Mouse (Mus musculus) limb, embryonic 12.5 days (tissue): Measurements from ENCODE around the gene Gm21190. TPM values are rescaled to one million over a fixed set of nuclear protein-coding genes. Genes with fewer than 3 reads are reported as not detected.
"Not testable (repeated sequence)": the region's sequence is repeated elsewhere in the genome, so short reads cannot be mapped to it uniquely, and the experiment has no call there.

Experiments
- ATAC-seq: fragments of 200-750 bp; cut with Nextera tagmentation; 2 replicates; pipeline ENCODE4 v1.8.0; 2017; ENCODE audit warnings: low read depth, moderate TSS enrichment; ENCODE audit not compliant: insufficient number of reproducible peaks, insufficient read depth, low FRiP score, low TSS enrichment
- H3K27ac ChIP-seq: fragments of 300-500 bp; sonication (generic); 2 replicates; pipeline ENCODE4 v1.5.1; 2016; ENCODE audit warnings: mild to moderate bottlenecking, moderate library complexity
- H3K27me3 ChIP-seq: fragments of 300-500 bp; sonication (generic); 2 replicates; pipeline ENCODE4 v1.6.1; 2016; ENCODE audit warnings: mild to moderate bottlenecking, moderate library complexity
- H3K36me3 ChIP-seq: fragments of 300-500 bp; sonication (generic); 2 replicates; pipeline ENCODE4 v1.6.1; 2016; ENCODE audit warnings: mild to moderate bottlenecking, moderate library complexity
- H3K4me1 ChIP-seq: fragments of 300-500 bp; sonication (generic); replicated peaks from 2 replicates; pipeline ENCODE4 v1.6.1; 2016
- H3K4me2 ChIP-seq: fragments of 300-500 bp; sonication (generic); 2 replicates; pipeline ENCODE4 v1.6.1; 2016; ENCODE audit warnings: mild to moderate bottlenecking, moderate library complexity
- H3K4me3 ChIP-seq: fragments of 300-500 bp; sonication (generic); replicated peaks from 2 replicates; pipeline ENCODE4 v1.5.1; 2016; ENCODE audit warnings: mild to moderate bottlenecking
- H3K9ac ChIP-seq: fragments of 300-500 bp; sonication (generic); replicated peaks from 2 replicates; pipeline ENCODE4 v1.6.1; 2016; ENCODE audit warnings: mild to moderate bottlenecking, moderate library complexity
- H3K9me3 ChIP-seq: fragments of 300-500 bp; sonication (generic); 2 replicates; pipeline ENCODE4 v1.6.1; 2016; ENCODE audit warnings: mild to moderate bottlenecking, moderate library complexity
- WGBS: fragments of 180-500 bp; shearing (Covaris S2); methylation state at CpG from one replicate; pipeline ENCODE4 v1.1.7; 2016; 5-methylcytosine and 5-hydroxymethylcytosine counted together
- polyA plus RNA-seq: library from polyadenylated mRNA; unstranded; fragments of >200 nt; fragmentation: Nextera tagmentation; extraction: Ambion mirVana; gene quantifications from 2 replicates; pipeline ENCODE4 v1.2.1, GENCODE M21; 2016

The Gm21190 gene
- polyA plus RNA-seq, 1 experiment from 2014 or later = not detected

DNA sequence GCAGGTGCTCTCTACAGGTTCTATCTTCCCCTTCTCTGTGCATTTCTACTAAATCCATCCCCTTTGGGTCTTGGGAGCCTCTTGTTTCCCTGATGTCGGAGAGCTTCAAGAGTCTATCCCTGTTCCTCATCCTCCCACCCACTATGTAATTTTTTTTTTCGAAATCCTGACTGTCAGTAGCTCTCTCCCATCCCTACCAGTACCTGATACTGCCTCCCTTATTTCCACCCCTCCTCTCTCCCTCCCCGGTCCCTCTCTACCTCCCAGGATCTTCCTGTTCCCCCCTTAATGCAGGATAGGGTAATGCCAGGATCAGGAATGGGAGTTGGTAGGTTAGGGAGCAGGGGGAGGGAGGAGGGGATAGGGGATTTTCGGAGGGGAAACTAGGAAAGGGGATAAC, 45.4 kb downstream of the Gm21190 start:
- not testable (repeated sequence) for H3K4me3 ChIP-seq, H3K27ac ChIP-seq, H3K9ac ChIP-seq, H3K4me2 ChIP-seq, H3K4me1 ChIP-seq, ATAC-seq, H3K27me3 ChIP-seq, H3K36me3 ChIP-seq
- H3K9me3 ChIP-seq = peaks cover 29% of the 10 kb centered on the region
- WGBS = 57% methylated on average over 4 of the region's 4 CpGs

DNA sequence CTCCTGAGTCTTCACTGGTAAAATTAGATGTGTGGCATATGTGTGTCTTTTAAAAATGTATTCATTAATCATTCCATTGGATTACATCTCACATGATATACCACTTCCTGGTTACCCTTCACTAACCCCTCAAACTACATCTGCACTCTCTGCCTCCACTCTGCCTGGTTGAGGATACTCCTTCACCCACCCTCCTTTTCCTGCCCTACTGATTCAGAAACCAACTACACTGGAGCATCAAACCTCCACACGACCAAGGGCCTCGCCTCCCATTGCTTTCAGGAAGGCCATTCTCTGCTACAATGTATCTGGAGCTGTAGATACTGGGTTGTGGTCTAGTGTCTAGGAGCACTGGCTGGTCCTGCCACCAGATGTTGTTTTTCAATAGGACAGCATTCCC, 46.2 kb downstream of the Gm21190 start:
- peaks cover 33% of the 10 kb centered on the region for H3K9me3 ChIP-seq
- not testable (repeated sequence) for H3K4me2 ChIP-seq, H3K27me3 ChIP-seq, H3K9ac ChIP-seq, ATAC-seq, H3K27ac ChIP-seq, H3K4me3 ChIP-seq, H3K36me3 ChIP-seq, H3K4me1 ChIP-seq
- whole genome bisulfite sequencing = 63% methylated on average over 2 of the region's 2 CpGs

DNA sequence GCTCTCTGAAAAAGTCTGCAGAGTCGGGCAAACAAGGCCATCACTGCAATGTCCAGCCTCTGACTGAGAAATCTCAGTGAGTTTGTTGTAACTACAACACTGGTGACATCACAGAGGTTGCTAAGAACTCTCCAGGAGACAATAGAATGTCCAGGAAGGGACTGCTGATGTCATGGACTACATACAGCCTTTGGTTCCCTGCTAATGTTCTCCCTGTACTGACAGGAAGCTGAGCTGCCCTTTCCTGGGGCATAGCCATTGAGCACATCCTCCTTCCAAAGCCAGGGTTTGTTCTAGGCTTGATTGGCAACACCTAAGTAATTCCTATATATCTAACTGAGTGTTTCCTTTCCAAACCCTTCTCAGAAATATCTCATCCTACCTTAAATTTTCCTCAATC, 52.6 kb downstream of the Gm21190 start, which contains the start of gene Gm21149:
TSS of gene Gm21149 (minus strand) at position 101 of the 400 bp plus-strand sequence.
- H3K4me2 ChIP-seq, H3K9ac ChIP-seq, H3K4me3 ChIP-seq, H3K27me3 ChIP-seq, ATAC-seq, H3K36me3 ChIP-seq, H3K4me1 ChIP-seq, H3K27ac ChIP-seq: not testable (repeated sequence)
- 60% methylated on average over 1 of the region's 1 CpGs for WGBS
- peaks cover 28% of the 10 kb centered on the region for H3K9me3 ChIP-seq

Other genes starting within 250 kb of the Gm21190 start
- not detected in 2 replicates for gene Gm21149, start 52.7 kb downstream of the Gm21190 start, polyA plus RNA-seq
- not detected in 2 replicates for gene Gm21083, start 48.1 kb upstream of the Gm21190 start, polyA plus RNA-seq
- not detected in 2 replicates for gene Speer4d, start 89.8 kb upstream of the Gm21190 start, polyA plus RNA-seq
- not detected in 2 replicates for gene 4930572O03Rik, start 127.8 kb upstream of the Gm21190 start, polyA plus RNA-seq
- gene Speer4c, start 185.0 kb upstream of the Gm21190 start, polyA plus RNA-seq = not detected in 2 replicates